Mouse (Mus musculus): ENCODE measurements at regions not wholly inside any gene's neighbourhood (a gene's known extent, or its start where the extent isn't known, plus 50 kb on each side); places are given as distances from the start of the nearest gene placed in this dataset.

GRCm38 (mm10) chr2:147927792-147928670 lies 118.7 kb downstream of the Foxa2 start:
- peak in 1 of 2 experiments; percentile 33 for DNase-seq (ENCODE audit: low spot score in 2 of 2)

GRCm38 (mm10) chr2:147926861-147927260 lies 119.9 kb downstream of the Foxa2 start:
- no peak for DNase-seq (ENCODE audit: low spot score in 2 of 2)

- DNase-seq (ENCODE audit: low spot score in 2 of 2): no peak
Measured at GRCm38 (mm10) chr2:147907341-147907740, 139.4 kb downstream of the Foxa2 start.

- DNase-seq (ENCODE audit: low spot score in 2 of 2): no peak
Measured at GRCm38 (mm10) chr2:147905759-147906740, 140.7 kb downstream of the Foxa2 start.

- DNase-seq (ENCODE audit: low spot score in 2 of 2): no peak
Measured at GRCm38 (mm10) chr2:147905118-147905517, 141.7 kb downstream of the Foxa2 start.

- no peak for DNase-seq (ENCODE audit: low spot score in 2 of 2)
Measured at GRCm38 (mm10) chr2:147899236-147899635, 147.5 kb downstream of the Foxa2 start.

- peak in 1 of 2 experiments; percentile 44 for DNase-seq (ENCODE audit: low spot score in 2 of 2)
Measured at GRCm38 (mm10) chr2:147895691-147896090, 151.1 kb downstream of the Foxa2 start.

GRCm38 (mm10) chr2:147894213-147894612 lies 152.6 kb downstream of the Foxa2 start:
- DNase-seq (ENCODE audit: low spot score in 2 of 2): no peak

GRCm38 (mm10) chr2:147886191-147886590 lies 160.6 kb downstream of the Foxa2 start:
- no peak for DNase-seq (ENCODE audit: low spot score in 2 of 2)

GRCm38 (mm10) chr2:147877907-147878306 lies 168.9 kb downstream of the Foxa2 start:
- DNase-seq (ENCODE audit: low spot score in 2 of 2): no peak

- DNase-seq (ENCODE audit: low spot score in 2 of 2): no peak
Measured at GRCm38 (mm10) chr2:147877543-147877904, 169.2 kb downstream of the Foxa2 start.

- DNase-seq (ENCODE audit: low spot score in 2 of 2): peak in 1 of 2 experiments; percentile 7
Measured at GRCm38 (mm10) chr2:147876708-147877542, 169.8 kb downstream of the Foxa2 start.

- DNase-seq (ENCODE audit: low spot score in 2 of 2): no peak
Measured at GRCm38 (mm10) chr2:147872972-147873371, 173.8 kb downstream of the Foxa2 start.

GRCm38 (mm10) chr2:147851186-147851802 lies 195.5 kb downstream of the Foxa2 start:
- DNase-seq (ENCODE audit: low spot score in 2 of 2): no peak

- peak in 1 of 2 experiments; percentile 31 for DNase-seq (ENCODE audit: low spot score in 2 of 2)
Measured at GRCm38 (mm10) chr2:147846968-147847749, 199.6 kb downstream of the Foxa2 start.

- no peak for DNase-seq (ENCODE audit: low spot score in 2 of 2)
Measured at GRCm38 (mm10) chr2:147845256-147845655, 201.5 kb downstream of the Foxa2 start.

- no peak for DNase-seq (ENCODE audit: low spot score in 2 of 2)
Measured at GRCm38 (mm10) chr2:147840936-147841335, 205.8 kb downstream of the Foxa2 start.

GRCm38 (mm10) chr2:147838613-147839012 lies 208.2 kb downstream of the Foxa2 start:
- no peak for DNase-seq (ENCODE audit: low spot score in 2 of 2)

- DNase-seq (ENCODE audit: low spot score in 2 of 2): no peak
Measured at GRCm38 (mm10) chr2:147830551-147830950, 216.2 kb downstream of the Foxa2 start.

- no peak for DNase-seq (ENCODE audit: low spot score in 2 of 2)
Measured at GRCm38 (mm10) chr2:147816951-147817350, 229.8 kb downstream of the Foxa2 start.

All from cerebellum, postnatal 4 days (tissue).